Mouse (Mus musculus) MEL (cell line): ENCODE measurements around the gene Ppil6.

Source experiments
- CTCF ChIP-seq, 3 experiments: IDR thresholded peaks in 2 of 3; conservative IDR thresholded peaks in 1 of 3; 2 replicates each; pipeline ENCODE4 v1.5.1; 2011 to 2012; ENCODE audit warnings: low read length in 3 of 3, low read depth in 2 of 3, mild to moderate bottlenecking in 2 of 3, improper control_type of control experiment in 1 of 3, inconsistent platforms in 1 of 3, mixed read lengths in 1 of 3, moderate library complexity in 1 of 3; ENCODE audit not compliant: control insufficient read depth in 1 of 3, insufficient read depth in 1 of 3, poor library complexity in 1 of 3, severe bottlenecking in 1 of 3
- ETS1 ChIP-seq: IDR thresholded peaks from 2 replicates; pipeline ENCODE4 v1.6.1; 2012; ENCODE audit warnings: low read depth, mild to moderate bottlenecking, inconsistent platforms, low read length, improper control_type of control experiment, moderate library complexity
- GATA1 ChIP-seq: IDR thresholded peaks from 2 replicates; pipeline ENCODE4 v1.6.1; 2011; ENCODE audit warnings: low read depth, low read length, improper control_type of control experiment
- MAX ChIP-seq: IDR thresholded peaks from 2 replicates; pipeline ENCODE4 v1.6.1; 2011; ENCODE audit warnings: low read length, improper control_type of control experiment
- MYB ChIP-seq: IDR thresholded peaks from 2 replicates; pipeline ENCODE4 v1.6.1; 2011; ENCODE audit warnings: mild to moderate bottlenecking, low read depth, low read length, improper control_type of control experiment
- POLR2A ChIP-seq, 2 experiments: IDR thresholded peaks; 2 replicates each; pipeline ENCODE4 v1.6.1; 2011 to 2012; ENCODE audit warnings: low read length in 2 of 2, mild to moderate bottlenecking in 2 of 2, control low read depth in 1 of 2, improper control_type of control experiment in 1 of 2, low read depth in 1 of 2, moderate library complexity in 1 of 2; ENCODE audit not compliant: control insufficient read depth in 1 of 2, insufficient read depth in 1 of 2, poor library complexity in 1 of 2
- UBTF ChIP-seq: IDR thresholded peaks from 2 replicates; pipeline ENCODE4 v1.6.1; 2012; ENCODE audit warnings: low read depth, mild to moderate bottlenecking, inconsistent platforms, low read length, improper control_type of control experiment, moderate library complexity, borderline replicate concordance; ENCODE audit not compliant: insufficient read depth

GRCm38 (mm10) chr10:41542057-41542456 is 51.8 kb downstream of the Ppil6 start:
- TF ChIP-seq CTCF (IDR thresholded peaks at IDR 0.05 in 2 of 3, conservative IDR thresholded peaks at IDR 0.05 in 1 of 3; ENCODE audit: control insufficient read depth in 1 of 3, insufficient read depth in 1 of 3, low read depth in 2 of 3, low read length in 3 of 3, poor library complexity in 1 of 3, severe bottlenecking in 1 of 3) (no peak), GATA1 (no peak), MYB (no peak), UBTF (no peak), POLR2A (IDR thresholded peaks at IDR 0.05; ENCODE audit: control insufficient read depth in 1 of 2, insufficient read depth in 1 of 2, low read depth in 1 of 2, low read length in 2 of 2, poor library complexity in 1 of 2) (no peak), MAX (no peak), ETS1 (no peak)
